Mouse (Mus musculus) colon, adult 2 months (tissue): ENCODE data around the gene Disp1. TPM values are rescaled to one million over a fixed set of nuclear protein-coding genes. Genes with fewer than 3 reads are reported as not detected.

Experiments used
- polyA plus RNA-seq: library from polyadenylated mRNA; depleted of rRNA; stranded (reverse); fragments of >200 nt; gene quantifications from 2 replicates; pipeline ENCODE4 v1.2.3, GENCODE M21; 2012; rRNA removed

Gene Disp1
- 9.8 and 10.9 TPM in 2 replicates for polyA plus RNA-seq

GRCm38 (mm10) chr1:183220796-183221718, at the start of gene Disp1:
Gene Disp1, minus strand, starts transcription at chr1:183221522.

Other genes with a start within 250 kb of the Disp1 start
- 7.0 and 7.5 TPM in 2 replicates for gene Aida, start 75.1 kb upstream of the Disp1 start, polyA plus RNA-seq
- gene Brox, start 75.7 kb upstream of the Disp1 start, polyA plus RNA-seq: 10.8 and 11.5 TPM in 2 replicates
- 107 and 111 TPM in 2 replicates for gene Mia3, start 148.0 kb upstream of the Disp1 start, polyA plus RNA-seq
- 4.9 and 5.1 TPM in 2 replicates for gene Taf1a, start 167.5 kb upstream of the Disp1 start, polyA plus RNA-seq
- 0.17 TPM in 1 of 2 replicates, not detected in the other for gene Hhipl2, start 196.7 kb upstream of the Disp1 start, polyA plus RNA-seq